Mouse (Mus musculus) neural tube, postnatal 0 days (tissue): Measurements from ENCODE around the gene Gm16181. TPM values are rescaled to one million over a fixed set of nuclear protein-coding genes. Genes with fewer than 3 reads are reported as not detected.

ENCODE experiments used
- microRNA-seq: library from miRNA; unstranded; fragments of <30 nt; microRNA quantifications from one replicate; pipeline ENCODE4, GENCODE M21; 2016
- polyA plus RNA-seq: library from polyadenylated mRNA; unstranded; fragments of >200 nt; fragmentation: Nextera tagmentation; extraction: Ambion mirVana; gene quantifications from 2 replicates; pipeline ENCODE4 v1.2.1, GENCODE M21; 2015

Gm16181 gene
- polyA plus RNA-seq, result 0.46 and 0.48 TPM in 2 replicates

GRCm38 (mm10) chr17:35220156-35220952, at the start of gene Gm16181:
TSS of gene Gm16181 (plus strand) at chr17:35220834.

DNA sequence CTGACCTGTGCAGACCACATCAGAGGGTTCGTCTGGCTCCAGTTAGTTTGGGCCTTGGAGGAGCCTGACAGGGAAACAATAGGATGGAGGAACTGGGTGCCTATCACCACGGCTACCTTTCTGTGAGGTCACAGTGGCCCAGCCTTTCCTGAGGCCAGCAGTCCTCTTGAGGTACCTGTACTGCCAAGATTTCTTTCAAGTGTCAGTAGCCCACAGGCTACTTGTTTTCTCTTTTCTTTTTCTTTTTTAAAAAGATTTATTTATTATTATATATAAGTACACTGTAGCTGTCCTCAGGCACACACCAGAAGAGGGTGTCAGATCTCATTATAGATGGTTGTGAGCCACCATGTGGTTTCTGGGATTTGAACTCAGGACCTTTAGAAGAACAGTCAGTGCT, 44.7 kb upstream of the Gm16181 start, which contains the start of gene Aif1:
TSS of gene Aif1 (minus strand) at position 101 of the 400 bp plus-strand sequence.

DNA sequence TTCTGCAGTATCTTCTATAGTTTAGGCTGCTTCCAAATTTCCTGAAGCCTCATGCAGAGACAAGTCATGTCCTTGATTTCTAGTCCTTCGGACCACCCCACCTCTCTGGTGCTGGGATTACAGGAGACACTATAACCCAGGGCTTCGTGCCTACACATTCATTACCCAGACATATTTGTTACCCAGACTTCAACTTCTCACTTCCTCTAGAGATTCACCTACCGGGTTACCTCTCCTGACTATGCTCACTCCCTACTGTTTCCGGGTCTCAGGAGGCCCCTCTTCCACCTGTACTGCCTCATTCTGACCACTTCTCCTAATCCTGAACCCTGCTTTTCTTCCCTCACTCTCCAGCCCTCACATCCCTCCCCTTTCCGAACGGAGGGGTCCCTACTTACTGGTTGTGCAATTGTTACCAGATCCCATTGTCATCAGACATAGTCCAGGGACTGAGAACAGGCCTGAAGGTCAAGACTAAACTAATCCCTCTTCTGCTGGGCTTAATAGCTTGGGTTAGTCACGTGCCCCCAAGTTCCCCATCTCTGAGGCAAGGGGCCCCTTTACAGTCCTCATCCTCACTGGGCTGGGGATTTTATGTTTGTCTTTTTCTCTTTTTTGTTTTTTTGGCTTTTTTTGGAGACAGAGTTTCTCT, 32.5 kb upstream of the Gm16181 start, which contains the start of gene Lst1:
TSS of gene Lst1 (minus strand) at position 481 of the 652 bp plus-strand sequence.

GRCm38 (mm10) chr17:35193881-35194843, 26.5 kb upstream of the Gm16181 start, which contains the start of gene Ltb:
TSS of gene Ltb (plus strand) at chr17:35194439.

DNA sequence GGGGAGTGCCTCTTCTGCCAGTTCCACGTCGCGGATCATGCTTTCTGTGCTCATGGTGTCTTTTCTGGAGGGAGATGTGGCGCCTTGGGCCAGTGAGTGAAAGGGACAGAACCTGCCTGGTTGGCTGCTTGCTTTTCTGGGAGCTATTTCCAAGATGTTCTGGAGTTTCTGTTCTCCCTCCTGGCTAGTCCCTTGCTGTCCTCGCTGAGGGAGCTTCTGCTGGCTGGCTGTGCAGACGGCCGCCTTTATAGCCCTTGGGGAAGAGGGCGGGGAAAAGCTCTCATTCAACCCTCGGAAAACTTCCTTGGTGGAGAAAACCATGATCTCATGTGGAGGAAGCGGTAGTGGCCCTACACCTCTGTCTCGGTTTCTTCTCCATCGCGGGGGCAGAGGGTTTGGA, 18.8 kb upstream of the Gm16181 start, which contains the start of gene Tnf:
TSS of gene Tnf (minus strand) at position 221 of the 400 bp plus-strand sequence.

DNA sequence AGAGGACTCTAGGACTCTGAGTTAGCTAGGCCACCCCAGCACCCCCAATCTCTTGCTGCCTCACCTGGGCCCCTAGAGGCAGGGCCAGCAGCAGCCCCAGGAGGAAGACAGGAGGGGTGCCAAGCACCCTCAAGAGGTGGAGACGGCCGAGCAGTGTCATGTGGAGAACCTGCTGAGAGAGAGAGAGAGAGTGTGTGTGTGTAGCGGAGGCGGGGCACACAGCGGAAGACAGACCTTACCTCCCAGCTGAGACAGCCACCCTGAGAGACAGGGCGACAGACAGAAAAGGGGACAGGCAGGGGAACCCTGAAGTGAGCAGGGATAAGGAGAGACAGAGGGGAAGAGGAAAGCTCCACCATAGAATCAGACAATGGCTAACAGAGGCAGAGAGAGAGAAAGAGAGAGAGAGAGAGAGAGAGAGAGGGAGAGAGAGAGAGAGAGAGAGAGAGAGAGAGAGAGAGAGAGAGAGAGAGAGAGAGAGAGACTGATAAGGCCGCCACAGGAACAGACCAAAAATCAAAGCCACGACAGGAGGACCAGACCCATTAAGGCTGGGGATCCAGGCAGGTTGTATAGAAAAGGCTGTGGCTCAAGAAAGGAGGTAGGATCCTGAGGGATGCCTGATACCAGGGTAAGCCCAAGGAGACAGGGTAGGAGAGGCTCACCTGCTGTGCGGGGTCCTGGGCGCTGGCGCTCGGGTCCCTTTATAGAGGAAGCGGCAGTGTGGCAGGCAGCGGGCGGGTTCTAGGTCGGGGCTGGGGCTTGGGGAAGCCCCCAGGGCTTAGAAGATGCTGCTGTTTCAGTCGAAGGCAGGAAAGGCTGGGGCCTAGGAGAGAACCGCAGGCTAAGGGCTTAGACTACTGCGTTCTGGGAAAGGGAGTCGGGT, 15.9 kb upstream of the Gm16181 start, which contains the start of gene Lta:
TSS of gene Lta (minus strand) at position 858 of the 886 bp plus-strand sequence.

GRCm38 (mm10) chr17:35233114-35233980, 12.7 kb downstream of the Gm16181 start, which contains the start of gene Atp6v1g2:
TSS of gene Atp6v1g2 (plus strand) at chr17:35233660.

DNA sequence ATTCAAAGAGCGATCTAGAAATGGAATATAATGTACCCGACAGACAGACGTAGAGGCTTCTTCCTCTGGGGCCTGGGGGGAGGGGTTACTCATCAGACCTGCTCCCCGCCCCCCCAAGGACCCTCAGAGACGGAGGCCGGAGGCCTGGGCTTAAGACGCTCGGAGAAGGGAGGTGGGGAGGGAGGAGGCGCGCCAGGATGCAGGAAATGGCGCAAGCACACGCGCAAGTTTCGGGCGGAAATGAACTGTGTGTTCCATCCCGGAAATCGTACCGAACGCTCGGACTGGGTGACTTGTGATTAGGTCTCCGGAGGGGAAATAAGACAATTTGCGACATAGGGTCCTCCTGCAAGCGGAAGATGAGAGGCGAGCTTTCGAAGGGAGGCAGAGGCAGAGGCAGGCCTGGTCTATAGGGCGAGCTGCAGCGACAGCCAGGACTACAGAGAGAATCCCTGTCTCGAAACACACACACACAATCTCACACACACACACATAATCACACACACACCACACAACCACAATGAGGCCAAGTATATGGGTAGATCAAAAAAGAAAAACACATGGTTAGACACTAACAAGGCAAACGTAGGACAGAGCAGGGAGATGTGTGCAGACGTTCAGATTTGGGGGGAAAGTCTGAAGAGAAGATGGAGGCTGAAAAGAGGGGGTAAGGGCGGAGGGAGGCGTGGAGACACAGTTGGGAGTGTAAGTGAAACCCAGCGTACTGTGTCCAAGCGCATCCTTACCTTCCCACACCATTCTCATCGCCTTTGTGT, 15.2 kb downstream of the Gm16181 start, which contains the start of gene Nfkbil1:
TSS of gene Nfkbil1 (minus strand) at position 179 of the 776 bp plus-strand sequence.

DNA sequence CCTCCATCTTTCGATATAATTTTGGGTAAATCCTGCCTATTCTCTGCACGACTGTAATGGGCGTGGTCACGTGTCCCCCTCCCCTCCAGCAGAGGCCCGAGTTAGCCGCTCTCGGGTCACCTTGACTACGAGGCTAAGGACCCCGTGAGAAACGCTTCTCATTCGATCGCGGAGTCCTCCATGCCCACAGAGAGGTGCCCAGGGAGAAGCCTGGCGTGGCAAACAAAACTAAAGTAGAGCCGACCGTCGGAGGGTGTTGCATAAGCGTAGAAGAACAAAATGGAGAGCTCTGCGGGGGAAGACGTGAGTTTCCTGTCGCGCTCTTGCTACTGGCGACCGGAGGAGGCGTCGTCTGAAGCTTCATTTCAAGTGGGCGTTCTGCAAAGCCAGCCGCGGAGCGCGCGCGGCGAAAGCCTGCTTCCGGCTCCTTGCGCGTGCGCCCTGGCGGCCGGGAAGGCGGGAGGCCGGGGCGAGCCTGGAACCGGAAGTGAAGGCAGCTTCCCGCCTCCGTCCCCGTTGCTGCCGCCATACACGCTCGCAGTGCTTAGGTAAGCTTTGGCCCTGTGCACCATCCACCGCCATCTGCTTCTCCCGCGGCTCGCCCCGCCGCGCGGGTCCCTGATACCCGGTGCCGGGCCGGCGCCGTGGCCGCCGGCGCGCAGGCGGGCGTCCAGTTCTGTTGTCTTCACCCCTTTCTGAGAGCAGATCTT, 20.8 kb downstream of the Gm16181 start, which contains the start of gene Ddx39b:
TSS of gene Ddx39b (plus strand) at position 442 of the 710 bp plus-strand sequence.

GRCm38 (mm10) chr17:35262664-35263522, 42.3 kb downstream of the Gm16181 start, which contains the start of gene H2-D1:
TSS of gene H2-D1 (plus strand) at chr17:35262730.

Small RNA genes lying within 50 kb of the gene (microRNA-seq; reads per million reads assigned to microRNA genes)
- gene Mir6973a (not detected), gene Mir6974 (not detected), gene Mir6975 (1.2 reads per million), gene Mir8094 (not detected)

Other genes starting within 250 kb of the Gm16181 start
- 13.8 and 15.5 TPM in 2 replicates for gene Hspa1a, start 248.7 kb upstream of the Gm16181 start, polyA plus RNA-seq
- gene Hspa1l, start 248.1 kb upstream of the Gm16181 start, polyA plus RNA-seq, result 0.58 and 0.76 TPM in 2 replicates
- gene Lsm2, start 239.0 kb upstream of the Gm16181 start, polyA plus RNA-seq, result 88.6 and 94.3 TPM in 2 replicates
- gene Vars, start 219.8 kb upstream of the Gm16181 start, polyA plus RNA-seq, result 38.5 and 45.0 TPM in 2 replicates
- gene Vwa7, start 204.3 kb upstream of the Gm16181 start, polyA plus RNA-seq, result 0.25 and 0.59 TPM in 2 replicates
- gene Sapcd1, start 192.8 kb upstream of the Gm16181 start, polyA plus RNA-seq, result 3.2 and 4.4 TPM in 2 replicates
- gene Msh5, start 174.1 kb upstream of the Gm16181 start, polyA plus RNA-seq, result 1.6 and 2.0 TPM in 2 replicates
- 72.4 and 75.0 TPM in 2 replicates for gene Clic1, start 170.9 kb upstream of the Gm16181 start, polyA plus RNA-seq
- gene Ddah2, start 161.8 kb upstream of the Gm16181 start, polyA plus RNA-seq, result 173 and 187 TPM in 2 replicates
- not detected in 2 replicates for gene Ly6g6c, start 155.4 kb upstream of the Gm16181 start, polyA plus RNA-seq
- 0.19 and 0.22 TPM in 2 replicates for gene Mpig6b, start 154.7 kb upstream of the Gm16181 start, polyA plus RNA-seq
- 0.52 and 1.2 TPM in 2 replicates for gene Ly6g6e, start 143.9 kb upstream of the Gm16181 start, polyA plus RNA-seq
- gene Ly6g6d, start 142.8 kb upstream of the Gm16181 start, polyA plus RNA-seq, result 0.81 and 1.9 TPM in 2 replicates
- gene Ly6g6f, start 135.2 kb upstream of the Gm16181 start, polyA plus RNA-seq, result 0.31 TPM in 1 of 2 replicates, not detected in the other
- gene Abhd16a, start 131.6 kb upstream of the Gm16181 start, polyA plus RNA-seq, result 114 and 120 TPM in 2 replicates
- not detected in 2 replicates for gene Ly6g5c, start 112.6 kb upstream of the Gm16181 start, polyA plus RNA-seq
- 0.48 and 0.59 TPM in 2 replicates for gene Ly6g5b, start 105.4 kb upstream of the Gm16181 start, polyA plus RNA-seq
- gene Gpank1, start 99.4 kb upstream of the Gm16181 start, polyA plus RNA-seq, result 15.3 and 17.2 TPM in 2 replicates
- 377 and 395 TPM in 2 replicates for gene Csnk2b, start 98.8 kb upstream of the Gm16181 start, polyA plus RNA-seq
- gene D17H6S53E, start 94.5 kb upstream of the Gm16181 start, polyA plus RNA-seq, result 9.6 and 11.8 TPM in 2 replicates
- gene Apom, start 88.8 kb upstream of the Gm16181 start, polyA plus RNA-seq, result 0.21 TPM in 1 of 2 replicates, not detected in the other
- gene Bag6, start 85.7 kb upstream of the Gm16181 start, polyA plus RNA-seq, result 51.1 and 58.5 TPM in 2 replicates
- gene Prrc2a, start 55.9 kb upstream of the Gm16181 start, polyA plus RNA-seq, result 109 and 138 TPM in 2 replicates
- gene Aif1, start 44.8 kb upstream of the Gm16181 start, polyA plus RNA-seq, result 15.4 and 15.5 TPM in 2 replicates
- gene Lst1, start 32.4 kb upstream of the Gm16181 start, polyA plus RNA-seq, result 10.1 and 10.9 TPM in 2 replicates
- gene Ltb, start 26.4 kb upstream of the Gm16181 start, polyA plus RNA-seq, result 1.4 and 1.6 TPM in 2 replicates
- 0.12 TPM in 1 of 2 replicates, not detected in the other for gene Tnf, start 18.8 kb upstream of the Gm16181 start, polyA plus RNA-seq
- gene Lta, start 15.5 kb upstream of the Gm16181 start, polyA plus RNA-seq, result 0.71 and 1.0 TPM in 2 replicates
- gene Atp6v1g2, start 12.8 kb downstream of the Gm16181 start, polyA plus RNA-seq, result 210 and 227 TPM in 2 replicates
- gene Nfkbil1, start 15.0 kb downstream of the Gm16181 start, polyA plus RNA-seq, result 12.5 and 13.2 TPM in 2 replicates
- 251 and 271 TPM in 2 replicates for gene Ddx39b, start 20.9 kb downstream of the Gm16181 start, polyA plus RNA-seq
- 158 and 172 TPM in 2 replicates for gene H2-D1, start 41.9 kb downstream of the Gm16181 start, polyA plus RNA-seq
- 0.65 and 1.1 TPM in 2 replicates for gene H2-Q1, start 99.6 kb downstream of the Gm16181 start, polyA plus RNA-seq
- gene H2-Q2, start 121.4 kb downstream of the Gm16181 start, polyA plus RNA-seq, result 9.1 and 10.5 TPM in 2 replicates
- 0.97 and 1.9 TPM in 2 replicates for gene H2-Q4, start 158.8 kb downstream of the Gm16181 start, polyA plus RNA-seq
- 0.92 and 1.9 TPM in 2 replicates for gene H2-Q6, start 204.0 kb downstream of the Gm16181 start, polyA plus RNA-seq
- 4.0 and 6.8 TPM in 2 replicates for gene H2-Q7, start 218.3 kb downstream of the Gm16181 start, polyA plus RNA-seq
- gene H2-Q10, start 249.3 kb downstream of the Gm16181 start, polyA plus RNA-seq, result 0.56 and 0.66 TPM in 2 replicates